Mouse (Mus musculus): ENCODE measurements at regions not wholly inside any gene's neighbourhood (a gene's known extent, or its start where the extent isn't known, plus 50 kb on each side); places are given as distances from the start of the nearest gene placed in this dataset.

- 79% methylated on average over 6 of the region's 6 CpGs for WGBS
- Histone ChIP-seq H3K9me3 (replicated peaks) (no peaks in the 10 kb centered on the region), H3K27ac (replicated peaks) (no peak overlapping the region), H3K4me1 (peaks cover 23% of the 10 kb centered on the region), H3K4me3 (no peak overlapping the region), H3K27me3 (ENCODE audit: low read depth, poor library complexity, severe bottlenecking) (no peaks in the 10 kb centered on the region), H3K36me3 (no peaks in the 10 kb centered on the region)
- no peak for DNase-seq (ENCODE audit: low spot score)
Observed at GRCm38 (mm10) chr10:99679813-99680212, 79.6 kb downstream of the Csl start.

GRCm38 (mm10) chr10:99681932-99682331 is 77.5 kb downstream of the Csl start:
- no peaks in the 10 kb centered on the region for H3K36me3 ChIP-seq
- 46% methylated on average over 4 of the region's 4 CpGs for WGBS
- peaks cover 28% of the 10 kb centered on the region for H3K4me1 ChIP-seq
- DNase-seq (ENCODE audit: low spot score) = no peak
- H3K4me3 ChIP-seq = no peak overlapping the region
- H3K9me3 ChIP-seq (replicated peaks) = no peaks in the 10 kb centered on the region
- no peaks in the 10 kb centered on the region for H3K27me3 ChIP-seq (ENCODE audit: low read depth, poor library complexity, severe bottlenecking)
- peak overlapping the region; percentile 64; the same call in 1 of the 2 replicates for H3K27ac ChIP-seq (replicated peaks)

- 83% methylated on average over 9 of the region's 9 CpGs for WGBS
- no peaks in the 10 kb centered on the region for H3K27me3 ChIP-seq (ENCODE audit: low read depth, poor library complexity, severe bottlenecking)
- H3K27ac ChIP-seq (replicated peaks) = no peak overlapping the region
- H3K4me1 ChIP-seq = peaks cover 28% of the 10 kb centered on the region
- no peak for DNase-seq (ENCODE audit: low spot score)
- no peak overlapping the region for H3K4me3 ChIP-seq
- no peaks in the 10 kb centered on the region for H3K36me3 ChIP-seq
- H3K9me3 ChIP-seq (replicated peaks) = no peaks in the 10 kb centered on the region
Observed at GRCm38 (mm10) chr10:99682350-99682749, 77.1 kb downstream of the Csl start.

- 20% methylated on average over 3 of the region's 3 CpGs for WGBS
- Histone ChIP-seq H3K27ac (replicated peaks) (no peak overlapping the region), H3K4me1 (peaks cover 28% of the 10 kb centered on the region), H3K27me3 (ENCODE audit: low read depth, poor library complexity, severe bottlenecking) (no peaks in the 10 kb centered on the region), H3K9me3 (replicated peaks) (no peaks in the 10 kb centered on the region), H3K36me3 (no peaks in the 10 kb centered on the region), H3K4me3 (no peak overlapping the region)
- DNase-seq (ENCODE audit: low spot score) = no peak
Observed at GRCm38 (mm10) chr10:99683310-99683709, 76.1 kb downstream of the Csl start.

GRCm38 (mm10) chr10:99685911-99686310 is 73.5 kb downstream of the Csl start:
- Histone ChIP-seq H3K27ac (replicated peaks) (no peak overlapping the region), H3K9me3 (replicated peaks) (no peaks in the 10 kb centered on the region), H3K27me3 (ENCODE audit: low read depth, poor library complexity, severe bottlenecking) (no peaks in the 10 kb centered on the region), H3K4me1 (peaks cover 28% of the 10 kb centered on the region), H3K36me3 (no peaks in the 10 kb centered on the region), H3K4me3 (no peak overlapping the region)
- 59% methylated on average over 5 of the region's 5 CpGs for WGBS
- no peak for DNase-seq (ENCODE audit: low spot score)

GRCm38 (mm10) chr10:99687011-99687410 is 72.4 kb downstream of the Csl start:
- Histone ChIP-seq H3K4me1 (peaks cover 21% of the 10 kb centered on the region), H3K27ac (replicated peaks) (no peak overlapping the region), H3K36me3 (no peaks in the 10 kb centered on the region), H3K4me3 (no peak overlapping the region), H3K27me3 (ENCODE audit: low read depth, poor library complexity, severe bottlenecking) (no peaks in the 10 kb centered on the region), H3K9me3 (replicated peaks) (no peaks in the 10 kb centered on the region)
- 77% methylated on average over 4 of the region's 4 CpGs for WGBS
- DNase-seq (ENCODE audit: low spot score) = no peak

GRCm38 (mm10) chr10:99697696-99698095 is 61.8 kb downstream of the Csl start:
- Histone ChIP-seq H3K4me1 (no peaks in the 10 kb centered on the region), H3K4me3 (no peak overlapping the region), H3K9me3 (replicated peaks) (no peaks in the 10 kb centered on the region), H3K27ac (replicated peaks) (no peak overlapping the region), H3K27me3 (ENCODE audit: low read depth, poor library complexity, severe bottlenecking) (no peaks in the 10 kb centered on the region), H3K36me3 (no peaks in the 10 kb centered on the region)
- DNase-seq (ENCODE audit: low spot score) = no peak
- 81% methylated on average over 8 of the region's 8 CpGs for WGBS

GRCm38 (mm10) chr10:99699498-99699897 is 60.0 kb downstream of the Csl start:
- no peak for DNase-seq (ENCODE audit: low spot score)
- 68% methylated on average over 3 of the region's 3 CpGs for WGBS
- no peak overlapping the region for H3K27ac ChIP-seq (replicated peaks)
- H3K9me3 ChIP-seq (replicated peaks) = no peaks in the 10 kb centered on the region
- no peaks in the 10 kb centered on the region for H3K4me1 ChIP-seq
- H3K4me3 ChIP-seq = no peak overlapping the region
- no peaks in the 10 kb centered on the region for H3K27me3 ChIP-seq (ENCODE audit: low read depth, poor library complexity, severe bottlenecking)
- H3K36me3 ChIP-seq = no peaks in the 10 kb centered on the region

- no peak for DNase-seq (ENCODE audit: low spot score)
- H3K27ac ChIP-seq (replicated peaks) = no peak overlapping the region
Observed at GRCm38 (mm10) chr10:99700052-99700777, 59.2 kb downstream of the Csl start.

More at GRCm38 (mm10) chr10:99700052-99700777, 59.2 kb downstream of the Csl start:
- no peaks in the 10 kb centered on the region for H3K9me3 ChIP-seq (replicated peaks)
- 75% methylated on average over 2 of the region's 2 CpGs for WGBS
- H3K4me3 ChIP-seq = no peak overlapping the region
- H3K27me3 ChIP-seq (ENCODE audit: low read depth, poor library complexity, severe bottlenecking) = no peaks in the 10 kb centered on the region
- no peaks in the 10 kb centered on the region for H3K36me3 ChIP-seq
- H3K4me1 ChIP-seq = no peaks in the 10 kb centered on the region

Data from midbrain, embryonic 10.5 days (tissue).